Mouse (Mus musculus): ENCODE data around the gene Twist1. TPM values are rescaled to one million over a fixed set of nuclear protein-coding genes. Genes with fewer than 3 reads are reported as not detected.

Twist1 gene
- polyA plus RNA-seq, 2 experiments, result 69.7 to 259 TPM

DNA sequence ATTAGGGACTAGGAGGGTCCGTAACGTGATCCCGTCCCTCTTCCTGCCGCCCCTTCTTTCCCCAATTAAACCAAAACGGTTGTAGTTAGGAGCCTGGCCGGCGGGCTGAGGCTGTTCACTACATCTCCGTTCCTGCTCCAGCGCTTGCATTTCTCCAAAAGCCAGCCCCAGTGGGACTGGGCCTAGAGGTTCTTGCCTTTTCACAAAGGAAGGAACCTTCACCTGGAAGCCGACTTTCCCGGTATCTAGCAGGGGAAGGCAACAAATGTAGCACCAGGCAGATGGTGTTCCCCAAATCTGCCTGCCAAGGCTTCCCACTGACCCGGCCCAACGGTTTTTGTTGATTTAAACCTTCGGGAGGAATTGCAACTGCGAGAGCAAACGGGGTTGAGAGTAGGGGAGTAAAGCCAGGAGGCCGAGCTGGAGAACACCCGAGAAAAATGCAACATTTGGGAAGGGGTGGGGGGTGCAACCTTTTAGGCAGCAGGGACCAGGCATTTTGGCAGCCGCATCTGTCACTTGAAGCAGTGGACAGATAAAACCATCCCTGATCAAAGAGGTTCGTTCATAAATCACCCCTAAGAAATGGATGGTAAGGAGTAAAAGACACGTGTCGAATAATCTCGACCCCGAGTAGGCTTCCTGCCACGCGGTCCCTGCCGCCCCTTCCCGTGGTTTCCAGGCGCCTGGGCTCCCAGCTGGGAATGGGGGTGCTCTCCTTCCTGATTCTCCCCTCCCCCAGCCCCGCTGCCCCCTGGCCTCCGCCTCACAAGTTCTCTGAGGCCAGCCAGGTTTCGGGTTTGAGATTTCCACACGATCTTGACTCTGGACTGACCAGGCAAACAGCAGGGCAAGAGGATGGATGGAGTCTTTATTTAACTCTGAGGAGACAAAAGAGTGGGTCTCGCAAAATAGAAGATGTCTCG, 9.3 kb downstream of the Twist1 start:
- Histone ChIP-seq H3K4me2 (replicated peaks; ENCODE audit: low read depth, low read length, severe bottlenecking) (peak overlapping the region; percentile 73), H3K4me1 (ENCODE audit: control insufficient read depth, insufficient read depth, low read length) (peaks cover 31% of the 10 kb centered on the region), H3K9ac (ENCODE audit: low read depth, low read length, severe bottlenecking) (peak overlapping the region; percentile 54), H3K27me3 (ENCODE audit: control insufficient read depth, insufficient read depth, low read length) (peaks cover 4% of the 10 kb centered on the region; the same call in 1 of the 2 replicates), H3K4me3 (replicated peaks; ENCODE audit: low read length) (peak overlapping the region; percentile 35), H3K36me3 (ENCODE audit: control insufficient read depth, insufficient read depth, low read length) (peaks cover 8% of the 10 kb centered on the region), H3K9me3 (ENCODE audit: control insufficient read depth, low read length) (no peaks in the 10 kb centered on the region), H3K27ac (replicated peaks; ENCODE audit: low read depth, low read length) (peak overlapping the region; percentile 82)
- 2% methylated on average over 35 of the region's 35 CpGs for WGBS
- peak; percentile 69 for DNase-seq (ENCODE audit: low spot score)
- 0 out of 2 replicates have a peak, but pooled peaks have one; percentile 4 for ATAC-seq (ENCODE audit: low FRiP score, low read depth)
- no peak for TF ChIP-seq POLR2A (IDR thresholded peaks at IDR 0.05; ENCODE audit: borderline replicate concordance, extremely low read depth, insufficient read depth, insufficient read length)

DNA sequence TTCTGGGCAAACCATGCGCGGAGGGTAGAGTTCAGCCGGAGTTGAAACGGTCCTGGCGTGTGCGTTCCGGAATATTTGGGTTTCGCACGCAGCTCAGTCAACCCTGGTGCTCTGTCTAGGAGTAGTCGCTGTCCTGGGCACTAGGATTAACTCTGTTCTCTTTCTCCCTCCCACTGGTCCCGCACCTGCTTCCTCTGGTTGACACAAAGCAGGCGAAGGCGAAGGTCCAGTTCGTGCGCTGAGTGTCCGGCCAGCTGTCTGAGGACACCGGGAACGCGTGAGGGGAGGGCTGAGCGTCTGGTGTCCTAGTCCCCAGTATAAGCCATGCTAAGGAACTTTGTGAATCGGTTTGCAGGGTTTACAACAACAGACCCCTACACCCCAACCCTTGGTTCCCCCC, 10.0 kb downstream of the Twist1 start:
- TF ChIP-seq POLR2A (IDR thresholded peaks at IDR 0.05; ENCODE audit: borderline replicate concordance, extremely low read depth, insufficient read depth, insufficient read length), result no peak
- ATAC-seq (ENCODE audit: low FRiP score, low read depth) (0 out of 2 replicates have a peak, but pooled peaks have one; percentile 20), DNase-seq (ENCODE audit: low spot score) (no peak)
- under 1% methylated on average over 21 of the region's 21 CpGs for WGBS
- Histone ChIP-seq H3K4me1 (ENCODE audit: control insufficient read depth, insufficient read depth, low read length) (peaks cover 31% of the 10 kb centered on the region), H3K27ac (replicated peaks; ENCODE audit: low read depth, low read length) (peak overlapping the region; percentile 82), H3K9me3 (ENCODE audit: control insufficient read depth, low read length) (no peaks in the 10 kb centered on the region), H3K9ac (ENCODE audit: low read depth, low read length, severe bottlenecking) (peak overlapping the region; percentile 54), H3K36me3 (ENCODE audit: control insufficient read depth, insufficient read depth, low read length) (no peaks in the 10 kb centered on the region), H3K4me2 (replicated peaks; ENCODE audit: low read depth, low read length, severe bottlenecking) (peak overlapping the region; percentile 73), H3K27me3 (ENCODE audit: control insufficient read depth, insufficient read depth, low read length) (peaks cover 4% of the 10 kb centered on the region; the same call in 1 of the 2 replicates), H3K4me3 (replicated peaks; ENCODE audit: low read length) (peak overlapping the region; percentile 35)

GRCm38 (mm10) chr12:33968041-33968897, 10.8 kb downstream of the Twist1 start:
- peaks cover 31% of the 10 kb centered on the region for H3K4me1 ChIP-seq (ENCODE audit: control insufficient read depth, insufficient read depth, low read length)

DNA sequence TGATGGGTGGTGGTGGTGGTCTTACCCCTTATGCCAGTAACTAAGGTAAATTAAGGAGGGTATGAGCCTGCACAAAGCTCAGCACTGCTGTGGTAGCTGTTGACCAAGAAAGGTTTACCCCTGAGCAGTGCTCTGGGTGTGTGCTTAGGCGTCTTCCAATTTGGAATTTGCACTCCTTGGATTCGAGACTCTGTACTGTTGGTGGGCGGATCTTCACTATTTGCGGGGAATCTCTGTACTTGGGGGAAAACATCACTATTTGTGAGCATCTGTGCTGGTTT, 11.4 kb downstream of the Twist1 start:
- Histone ChIP-seq H3K4me3 (replicated peaks; ENCODE audit: low read length) (peak overlapping the region; percentile 35), H3K9me3 (ENCODE audit: control insufficient read depth, low read length) (no peaks in the 10 kb centered on the region), H3K27me3 (ENCODE audit: control insufficient read depth, insufficient read depth, low read length) (peaks cover 4% of the 10 kb centered on the region; the same call in 1 of the 2 replicates), H3K27ac (replicated peaks; ENCODE audit: low read depth, low read length) (peak overlapping the region; percentile 82), H3K4me1 (ENCODE audit: control insufficient read depth, insufficient read depth, low read length) (peaks cover 30% of the 10 kb centered on the region), H3K36me3 (ENCODE audit: control insufficient read depth, insufficient read depth, low read length) (no peaks in the 10 kb centered on the region), H3K9ac (ENCODE audit: low read depth, low read length, severe bottlenecking) (peak overlapping the region; percentile 54), H3K4me2 (replicated peaks; ENCODE audit: low read depth, low read length, severe bottlenecking) (peak overlapping the region; percentile 73)
- no peak for TF ChIP-seq POLR2A (IDR thresholded peaks at IDR 0.05; ENCODE audit: borderline replicate concordance, extremely low read depth, insufficient read depth, insufficient read length)
- DNase-seq (ENCODE audit: low spot score) (no peak), ATAC-seq (ENCODE audit: low FRiP score, low read depth) (no peak)
- WGBS, result 32% methylated on average over 4 of the region's 4 CpGs

More at GRCm38 (mm10) chr12:33968041-33968897, 10.8 kb downstream of the Twist1 start:
- Histone ChIP-seq H3K27ac (replicated peaks; ENCODE audit: low read depth, low read length) (peak overlapping the region; percentile 82), H3K9me3 (ENCODE audit: control insufficient read depth, low read length) (no peaks in the 10 kb centered on the region), H3K9ac (ENCODE audit: low read depth, low read length, severe bottlenecking) (peak overlapping the region; percentile 54), H3K4me2 (replicated peaks; ENCODE audit: low read depth, low read length, severe bottlenecking) (peak overlapping the region; percentile 73), H3K27me3 (ENCODE audit: control insufficient read depth, insufficient read depth, low read length) (peaks cover 4% of the 10 kb centered on the region; the same call in 1 of the 2 replicates), H3K36me3 (ENCODE audit: control insufficient read depth, insufficient read depth, low read length) (no peaks in the 10 kb centered on the region), H3K4me3 (replicated peaks; ENCODE audit: low read length) (peak overlapping the region; percentile 35)
- DNase-seq (ENCODE audit: low spot score), result no peak
- 4% methylated on average over 37 of the region's 37 CpGs for WGBS
- TF ChIP-seq POLR2A (IDR thresholded peaks at IDR 0.05; ENCODE audit: borderline replicate concordance, extremely low read depth, insufficient read depth, insufficient read length), result no peak
- no peak for ATAC-seq (ENCODE audit: low FRiP score, low read depth)

GRCm38 (mm10) chr12:33980159-33980558, 22.7 kb downstream of the Twist1 start:
- peak overlapping the region; percentile 35; the same call in 1 of the 2 replicates for H3K27ac ChIP-seq (replicated peaks; ENCODE audit: low read depth, low read length)
- H3K4me1 ChIP-seq (ENCODE audit: control insufficient read depth, insufficient read depth, low read length), result peaks cover 8% of the 10 kb centered on the region; the same call in 1 of the 2 replicates
- no peaks in the 10 kb centered on the region for H3K9me3 ChIP-seq (ENCODE audit: control insufficient read depth, low read length)
- no peaks in the 10 kb centered on the region for H3K36me3 ChIP-seq (ENCODE audit: control insufficient read depth, insufficient read depth, low read length)
- no peak for TF ChIP-seq POLR2A (IDR thresholded peaks at IDR 0.05; ENCODE audit: borderline replicate concordance, extremely low read depth, insufficient read depth, insufficient read length)
- no peak for DNase-seq (ENCODE audit: low spot score)
- H3K4me3 ChIP-seq (replicated peaks; ENCODE audit: low read length), result no peak overlapping the region
- H3K27me3 ChIP-seq (ENCODE audit: control insufficient read depth, insufficient read depth, low read length), result no peaks in the 10 kb centered on the region
- H3K4me2 ChIP-seq (replicated peaks; ENCODE audit: low read depth, low read length, severe bottlenecking), result no peak overlapping the region
- WGBS, result 69% methylated on average over 4 of the region's 4 CpGs
- ATAC-seq (ENCODE audit: low FRiP score, low read depth), result no peak
- no peak overlapping the region for H3K9ac ChIP-seq (ENCODE audit: low read depth, low read length, severe bottlenecking)
